Mouse (Mus musculus): ENCODE measurements around the gene Zar1l. TPM values are rescaled to one million over a fixed set of nuclear protein-coding genes. Genes with fewer than 3 reads are reported as not detected.

Zar1l gene
- total and polyA plus RNA-seq, 2 experiments from 2014 or later: not detected

GRCm38 (mm10) chr5:150522867-150523234, 4.9 kb upstream of the Zar1l start:
- peak overlapping the region; percentile 65 for H3K27ac ChIP-seq (ENCODE audit: low read depth, low read length)

GRCm38 (mm10) chr5:150521937-150522866, 4.2 kb upstream of the Zar1l start, which contains the start of gene Brca2:
Gene Brca2, plus strand, starts transcription at chr5:150522630.
- H3K36me3 ChIP-seq (ENCODE audit: insufficient read depth, low read length): no peaks in the 10 kb centered on the region
- H3K9ac ChIP-seq (replicated peaks; ENCODE audit: low read length, poor library complexity, severe bottlenecking): peak within 1 kb of the TSS; percentile 82
- ATAC-seq (ENCODE audit: low FRiP score) (peak; percentile 94), DNase-seq (ENCODE audit: low spot score) (peak; percentile 89)
- H3K9me3 ChIP-seq (ENCODE audit: low read length): no peaks in the 10 kb centered on the region
- WGBS: 5% methylated on average over 51 of the region's 63 CpGs
- peak within 1 kb of the TSS; percentile 73 for H3K4me2 ChIP-seq (ENCODE audit: low read depth, low read length, poor library complexity, severe bottlenecking)
- TF ChIP-seq CTCF (IDR thresholded peaks at IDR 0.05): no peak
- peak within 1 kb of the TSS; percentile 73 for H3K4me3 ChIP-seq (ENCODE audit: low read depth, low read length)
- H3K27me3 ChIP-seq (ENCODE audit: insufficient read depth, low read length): no peaks in the 10 kb centered on the region
- H3K27ac ChIP-seq (ENCODE audit: low read depth, low read length): peak within 1 kb of the TSS; percentile 65
- no peaks in the 10 kb centered on the region for H3K4me1 ChIP-seq (ENCODE audit: insufficient read depth, low read length)

More at GRCm38 (mm10) chr5:150522867-150523234, 4.9 kb upstream of the Zar1l start:
- Histone ChIP-seq H3K4me3 (ENCODE audit: low read depth, low read length) (peak overlapping the region; percentile 73), H3K4me2 (ENCODE audit: low read depth, low read length, poor library complexity, severe bottlenecking) (peak overlapping the region; percentile 73), H3K27me3 (ENCODE audit: insufficient read depth, low read length) (no peaks in the 10 kb centered on the region), H3K36me3 (ENCODE audit: insufficient read depth, low read length) (no peaks in the 10 kb centered on the region), H3K9ac (replicated peaks; ENCODE audit: low read length, poor library complexity, severe bottlenecking) (peak overlapping the region; percentile 82), H3K9me3 (ENCODE audit: low read length) (no peaks in the 10 kb centered on the region), H3K4me1 (ENCODE audit: insufficient read depth, low read length) (no peaks in the 10 kb centered on the region)
- DNase-seq (ENCODE audit: low spot score) (peak; percentile 2), ATAC-seq (ENCODE audit: low FRiP score) (peak; percentile 67)
- TF ChIP-seq CTCF (IDR thresholded peaks at IDR 0.05): no peak
- WGBS: 12% methylated on average over 11 of the region's 11 CpGs

- ATAC-seq (ENCODE audit: low FRiP score): no peak
- peak; percentile 51 for TF ChIP-seq CTCF (IDR thresholded peaks at IDR 0.05)
- H3K4me2 ChIP-seq (ENCODE audit: low read depth, low read length, poor library complexity, severe bottlenecking): no peak overlapping the region
- H3K4me1 ChIP-seq (ENCODE audit: insufficient read depth, low read length): no peaks in the 10 kb centered on the region
- no peak overlapping the region for H3K4me3 ChIP-seq (ENCODE audit: low read depth, low read length)
- no peaks in the 10 kb centered on the region for H3K27me3 ChIP-seq (ENCODE audit: insufficient read depth, low read length)
- H3K9ac ChIP-seq (replicated peaks; ENCODE audit: low read length, poor library complexity, severe bottlenecking): no peak overlapping the region
- 91% methylated on average over 1 of the region's 1 CpGs for WGBS
- DNase-seq (ENCODE audit: low spot score): no peak
- H3K27ac ChIP-seq (ENCODE audit: low read depth, low read length): no peak overlapping the region
- no peaks in the 10 kb centered on the region for H3K9me3 ChIP-seq (ENCODE audit: low read length)
- no peaks in the 10 kb centered on the region for H3K36me3 ChIP-seq (ENCODE audit: insufficient read depth, low read length)
These were observed 1.6 kb upstream of the Zar1l start for GRCm38 (mm10) chr5:150519551-150519950.

GRCm38 (mm10) chr5:150514027-150514426, 3.9 kb downstream of the Zar1l start:
- Histone ChIP-seq H3K27ac (ENCODE audit: low read depth, low read length) (no peak overlapping the region), H3K9ac (replicated peaks; ENCODE audit: low read length, poor library complexity, severe bottlenecking) (no peak overlapping the region), H3K4me3 (ENCODE audit: low read depth, low read length) (no peak overlapping the region), H3K4me2 (ENCODE audit: low read depth, low read length, poor library complexity, severe bottlenecking) (no peak overlapping the region), H3K9me3 (ENCODE audit: low read length) (no peaks in the 10 kb centered on the region), H3K27me3 (ENCODE audit: insufficient read depth, low read length) (no peaks in the 10 kb centered on the region), H3K4me1 (ENCODE audit: insufficient read depth, low read length) (no peaks in the 10 kb centered on the region), H3K36me3 (ENCODE audit: insufficient read depth, low read length) (no peaks in the 10 kb centered on the region)
- ATAC-seq (ENCODE audit: low FRiP score) (no peak), DNase-seq (ENCODE audit: low spot score) (no peak)
- no peak for TF ChIP-seq CTCF (IDR thresholded peaks at IDR 0.05)
- 90% methylated on average over 1 of the region's 1 CpGs for WGBS

GRCm38 (mm10) chr5:150513264-150513663, 4.7 kb downstream of the Zar1l start:
- 76% methylated on average over 4 of the region's 4 CpGs for WGBS
- Histone ChIP-seq H3K9me3 (ENCODE audit: low read length) (no peaks in the 10 kb centered on the region), H3K36me3 (ENCODE audit: insufficient read depth, low read length) (no peaks in the 10 kb centered on the region), H3K27me3 (ENCODE audit: insufficient read depth, low read length) (no peaks in the 10 kb centered on the region), H3K4me3 (ENCODE audit: low read depth, low read length) (no peak overlapping the region), H3K27ac (ENCODE audit: low read depth, low read length) (no peak overlapping the region), H3K9ac (replicated peaks; ENCODE audit: low read length, poor library complexity, severe bottlenecking) (no peak overlapping the region), H3K4me1 (ENCODE audit: insufficient read depth, low read length) (no peaks in the 10 kb centered on the region), H3K4me2 (ENCODE audit: low read depth, low read length, poor library complexity, severe bottlenecking) (no peak overlapping the region)
- no peak; the same call in 1 of the 2 replicates for TF ChIP-seq CTCF (IDR thresholded peaks at IDR 0.05)
- ATAC-seq (ENCODE audit: low FRiP score) (no peak), DNase-seq (ENCODE audit: low spot score) (no peak)

Data from midbrain, postnatal 0 days (tissue).